Mouse (Mus musculus) MEL (cell line): ENCODE measurements at regions not wholly inside any gene's neighbourhood (a gene's known extent, or its start where the extent isn't known, plus 50 kb on each side); places are given as distances from the start of the nearest gene placed in this dataset.

Source experiments
- DNase-seq: peaks from one replicate; pipeline ENCODE4 v3.0.0; 2011; ENCODE audit warnings: low read depth, low spot score
- H3K27ac ChIP-seq: 2 replicates; pipeline ENCODE4 v1.5.1; 2012; ENCODE audit warnings: low read depth, mild to moderate bottlenecking, control low read depth, low read length, moderate library complexity; ENCODE audit not compliant: control insufficient read depth
- H3K27me3 ChIP-seq, 2 experiments: fragments of 150-350 bp in 1 of 2; sonication (generic) in 1 of 2; 2 replicates each; pipeline ENCODE4 v1.6.1; 2012; ENCODE audit warnings: low read length in 2 of 2, mild to moderate bottlenecking in 2 of 2, improper control_type of control experiment in 1 of 2, moderate library complexity in 1 of 2; ENCODE audit not compliant: insufficient read depth in 2 of 2, control insufficient read depth in 1 of 2
- H3K36me3 ChIP-seq, 2 experiments: 2 replicates each; pipeline ENCODE4 v1.6.1; 2012 to 2014; ENCODE audit warnings: low read length in 2 of 2, improper control_type of control experiment in 1 of 2, inconsistent platforms in 1 of 2, mild to moderate bottlenecking in 1 of 2; ENCODE audit not compliant: insufficient read depth in 2 of 2, control insufficient read depth in 1 of 2
- H3K4me1 ChIP-seq, 2 experiments: fragments of 150-350 bp in 1 of 2; sonication (generic) in 1 of 2; 2 replicates each; pipeline ENCODE4 v1.6.1; 2012; ENCODE audit warnings: low read length in 2 of 2, improper control_type of control experiment in 1 of 2, mild to moderate bottlenecking in 1 of 2; ENCODE audit not compliant: insufficient read depth in 2 of 2, control insufficient read depth in 1 of 2
- H3K4me3 ChIP-seq, 2 experiments: fragments of 150-350 bp in 1 of 2; sonication (generic) in 1 of 2; 2 replicates each; pipeline ENCODE4 v1.5.1; 2012; ENCODE audit warnings: low read depth in 2 of 2, low read length in 2 of 2, mild to moderate bottlenecking in 2 of 2, moderate library complexity in 2 of 2, control low read depth in 1 of 2, improper control_type of control experiment in 1 of 2; ENCODE audit not compliant: control insufficient read depth in 1 of 2, insufficient read depth in 1 of 2
- H3K79me2 ChIP-seq: 2 replicates; pipeline ENCODE4 v1.6.1; 2012; ENCODE audit warnings: mild to moderate bottlenecking, low read length, moderate library complexity; ENCODE audit not compliant: control insufficient read depth, poor library complexity, insufficient read depth
- H3K9ac ChIP-seq: 2 replicates; pipeline ENCODE4 v1.6.1; 2012; ENCODE audit warnings: low read depth, mild to moderate bottlenecking, control low read depth, low read length, moderate library complexity; ENCODE audit not compliant: control insufficient read depth, poor library complexity, severe bottlenecking
- H3K9me3 ChIP-seq: fragments of 150-350 bp; sonication (generic); replicated peaks from 2 replicates; pipeline ENCODE4 v1.6.1; 2012; ENCODE audit warnings: mild to moderate bottlenecking, low read length, improper control_type of control experiment, moderate library complexity; ENCODE audit not compliant: insufficient read depth
- BHLHE40 ChIP-seq: IDR thresholded peaks from 2 replicates; pipeline ENCODE4 v1.6.1; 2012; ENCODE audit warnings: low read depth, mild to moderate bottlenecking, inconsistent platforms, low read length, improper control_type of control experiment, borderline replicate concordance
- CHD1 ChIP-seq: IDR thresholded peaks from 2 replicates; pipeline ENCODE4 v1.6.1; 2012; ENCODE audit warnings: low read depth, mild to moderate bottlenecking, inconsistent platforms, low read length, improper control_type of control experiment
- CHD2 ChIP-seq: IDR thresholded peaks from 2 replicates; pipeline ENCODE4 v1.6.1; 2011; ENCODE audit warnings: low read length, improper control_type of control experiment
- EP300 ChIP-seq, 2 experiments: IDR thresholded peaks; 2 replicates each; pipeline ENCODE4 v1.6.1; 2011; ENCODE audit warnings: improper control_type of control experiment in 2 of 2, low read length in 2 of 2, low read depth in 1 of 2, mild to moderate bottlenecking in 1 of 2
- ETS1 ChIP-seq: IDR thresholded peaks from 2 replicates; pipeline ENCODE4 v1.6.1; 2012; ENCODE audit warnings: low read depth, mild to moderate bottlenecking, inconsistent platforms, low read length, improper control_type of control experiment, moderate library complexity
- GABPA ChIP-seq: IDR thresholded peaks from 2 replicates; pipeline ENCODE4 v1.6.1; 2012; ENCODE audit warnings: low read depth, mild to moderate bottlenecking, inconsistent platforms, low read length, improper control_type of control experiment, moderate library complexity
- HCFC1 ChIP-seq: IDR thresholded peaks from 2 replicates; pipeline ENCODE4 v1.6.1; 2012; ENCODE audit warnings: low read depth, mild to moderate bottlenecking, inconsistent platforms, low read length, improper control_type of control experiment, moderate library complexity
- JUND ChIP-seq: IDR thresholded peaks from 2 replicates; pipeline ENCODE4 v1.6.1; 2011; ENCODE audit warnings: low read depth, mild to moderate bottlenecking, improper control_type of control experiment, low read length
- MAX ChIP-seq: IDR thresholded peaks from 2 replicates; pipeline ENCODE4 v1.6.1; 2011; ENCODE audit warnings: low read length, improper control_type of control experiment
- MAZ ChIP-seq: IDR thresholded peaks from 2 replicates; pipeline ENCODE4 v1.6.1; 2012; ENCODE audit warnings: low read depth, mild to moderate bottlenecking, inconsistent platforms, low read length, improper control_type of control experiment
- MEF2A ChIP-seq: IDR thresholded peaks from 2 replicates; pipeline ENCODE4 v1.6.1; 2014; ENCODE audit warnings: low read depth, mild to moderate bottlenecking, inconsistent platforms, low read length, improper control_type of control experiment; ENCODE audit not compliant: poor library complexity, insufficient replicate concordance, severe bottlenecking; ENCODE audit errors: extremely low read depth
- MXI1 ChIP-seq: IDR thresholded peaks from 2 replicates; pipeline ENCODE4 v1.6.1; 2011; ENCODE audit warnings: mild to moderate bottlenecking, low read depth, low read length, improper control_type of control experiment
- MYB ChIP-seq: IDR thresholded peaks from 2 replicates; pipeline ENCODE4 v1.6.1; 2011; ENCODE audit warnings: mild to moderate bottlenecking, low read depth, low read length, improper control_type of control experiment
- MYC ChIP-seq: IDR thresholded peaks from 2 replicates; pipeline ENCODE4 v1.6.1; 2011; ENCODE audit warnings: low read depth, mild to moderate bottlenecking, low read length, improper control_type of control experiment, moderate library complexity
- NELFE ChIP-seq: IDR thresholded peaks from 2 replicates; pipeline ENCODE4 v1.6.1; 2011; ENCODE audit warnings: low read depth, low read length, improper control_type of control experiment
- POLR2AphosphoS2 ChIP-seq: IDR thresholded peaks from 2 replicates; pipeline ENCODE4 v1.6.1; 2011; ENCODE audit warnings: low read length, improper control_type of control experiment
- RCOR1 ChIP-seq: IDR thresholded peaks from 2 replicates; pipeline ENCODE4 v1.6.1; 2012; ENCODE audit warnings: low read depth, mild to moderate bottlenecking, inconsistent platforms, low read length, improper control_type of control experiment
- SIN3A ChIP-seq: IDR thresholded peaks from 2 replicates; pipeline ENCODE4 v1.6.1; 2012; ENCODE audit warnings: low read length, improper control_type of control experiment, inconsistent platforms
- SMC3 ChIP-seq: IDR thresholded peaks from 2 replicates; pipeline ENCODE4 v1.6.1; 2011; ENCODE audit warnings: low read depth, low read length, improper control_type of control experiment
- TAL1 ChIP-seq: IDR thresholded peaks from 2 replicates; pipeline ENCODE4 v1.6.1; 2012; ENCODE audit warnings: mild to moderate bottlenecking, inconsistent platforms, low read length, moderate library complexity, mixed read lengths
- TBP ChIP-seq: IDR thresholded peaks from 2 replicates; pipeline ENCODE4 v1.8.0; 2011; ENCODE audit warnings: low read depth, low read length, improper control_type of control experiment
- TCF12 ChIP-seq: IDR thresholded peaks from 2 replicates; pipeline ENCODE4 v1.6.1; 2014; ENCODE audit warnings: low read depth, mild to moderate bottlenecking, inconsistent platforms, low read length, improper control_type of control experiment, moderate library complexity
- UBTF ChIP-seq: IDR thresholded peaks from 2 replicates; pipeline ENCODE4 v1.6.1; 2012; ENCODE audit warnings: low read depth, mild to moderate bottlenecking, inconsistent platforms, low read length, improper control_type of control experiment, moderate library complexity, borderline replicate concordance; ENCODE audit not compliant: insufficient read depth
- USF1 ChIP-seq: IDR thresholded peaks from 2 replicates; pipeline ENCODE4 v1.6.1; 2014; ENCODE audit warnings: low read depth, mild to moderate bottlenecking, inconsistent platforms, low read length, improper control_type of control experiment, moderate library complexity
- ZC3H11A ChIP-seq: IDR thresholded peaks from 2 replicates; pipeline ENCODE4 v1.6.1; 2012; ENCODE audit warnings: low read depth, mild to moderate bottlenecking, inconsistent platforms, low read length, improper control_type of control experiment
- ZKSCAN1 ChIP-seq: IDR thresholded peaks from 2 replicates; pipeline ENCODE4 v1.6.1; 2012; ENCODE audit warnings: low read depth, mild to moderate bottlenecking, inconsistent platforms, low read length, improper control_type of control experiment, moderate library complexity
- ZNF384 ChIP-seq: IDR thresholded peaks from 2 replicates; pipeline ENCODE4 v1.6.1; 2012; ENCODE audit warnings: low read depth, mild to moderate bottlenecking, inconsistent platforms, low read length, improper control_type of control experiment

GRCm38 (mm10) chr8:96152496-96153250 lies 264.3 kb upstream of the Got2 start (continued):
- no peak for TF ChIP-seq ZKSCAN1
- 0 out of 2 replicates have a peak, but pooled peaks have one; percentile 39 for TF ChIP-seq SIN3A
- no peak for TF ChIP-seq ZNF384

- H3K9me3 ChIP-seq: no peaks in the 10 kb centered on the region
- TF ChIP-seq UBTF (no peak), MAZ (0 out of 2 replicates have a peak, but pooled peaks have one; percentile 35)
- TF ChIP-seq, all 39 proteins: peak for 1
- peaks cover 0 to 7% of the 10 kb centered on the region in 2 experiments; a peak in 2 of 4 replicates for H3K36me3 ChIP-seq
- H3K9ac ChIP-seq: peak overlapping the region; percentile 34
- H3K4me3 ChIP-seq: peak overlapping the region; percentile 58 to 78
- H3K4me1 ChIP-seq: peaks cover 2 to 8% of the 10 kb centered on the region in 2 experiments; a peak in 2 of 4 replicates
- DNase-seq: peak; percentile 32
- H3K27me3 ChIP-seq: no peaks in the 10 kb centered on the region
- H3K79me2 ChIP-seq: no peaks in the 10 kb centered on the region
- H3K27ac ChIP-seq: no peak overlapping the region
Observed at GRCm38 (mm10) chr8:96152056-96152455, 263.7 kb upstream of the Got2 start.

- H3K27me3 ChIP-seq: no peaks in the 10 kb centered on the region
- TF ChIP-seq ETS1 (peak; percentile 94), JUND (no peak; the same call in 1 of the 2 replicates), ZC3H11A (no peak), EP300 (IDR thresholded peaks at IDR 0.05; ENCODE audit: low read depth in 1 of 2, low read length in 2 of 2) (peak; percentile 96 to 97), MEF2A (peak; percentile 70; the same call in 1 of the 2 replicates), POLR2AphosphoS2 (peak; percentile 55; the same call in 1 of the 2 replicates), SMC3 (0 out of 2 replicates have a peak, but pooled peaks have one; percentile 14), TBP (no peak), NELFE (no peak), MXI1 (peak; percentile 77), CHD2 (0 out of 2 replicates have a peak, but pooled peaks have one; percentile 17), BHLHE40 (peak; percentile 85; the same call in 1 of the 2 replicates), ZNF384 (0 out of 2 replicates have a peak, but pooled peaks have one; percentile 6), MAX (peak; percentile 39; the same call in 1 of the 2 replicates), GABPA (no peak), MYB (0 out of 2 replicates have a peak, but pooled peaks have one; percentile 29), CHD1 (no peak), TCF12 (peak; percentile 97), USF1 (peak; percentile 41; the same call in 1 of the 2 replicates), HCFC1 (0 out of 2 replicates have a peak, but pooled peaks have one; percentile 17), SIN3A (peak; percentile 81), RCOR1 (peak; percentile 96), TAL1 (peak; percentile 70), MYC (peak; percentile 69; the same call in 1 of the 2 replicates)
Observed at GRCm38 (mm10) chr8:96151065-96151472, 262.7 kb upstream of the Got2 start.

More at GRCm38 (mm10) chr8:96151065-96151472, 262.7 kb upstream of the Got2 start:
- Histone ChIP-seq H3K4me3 (peak overlapping the region; percentile 33 to 78), H3K4me1 (peaks cover 2 to 8% of the 10 kb centered on the region in 2 experiments; a peak in 2 of 4 replicates), H3K27ac (peak overlapping the region; percentile 20), H3K36me3 (peaks cover 0 to 7% of the 10 kb centered on the region in 2 experiments; a peak in 2 of 4 replicates), H3K9ac (peak overlapping the region; percentile 10; the same call in 1 of the 2 replicates), H3K9me3 (no peaks in the 10 kb centered on the region), H3K79me2 (no peaks in the 10 kb centered on the region)
- DNase-seq: peak; percentile 83
